Mouse (Mus musculus) 3134 (cell line): Measurements from ENCODE around the gene Rhox2b.
"Not testable (repeated sequence)": the region's sequence is repeated elsewhere in the genome, so short reads cannot be mapped to it uniquely, and the experiment has no call there.

Source experiments
- DNase-seq: peaks from one replicate; pipeline ENCODE4 v3.0.0-alpha.2; 2011; ENCODE audit warnings: low spot score; ENCODE audit not compliant: insufficient read length; ENCODE audit errors: extremely low read depth

Rhox2b gene

DNA sequence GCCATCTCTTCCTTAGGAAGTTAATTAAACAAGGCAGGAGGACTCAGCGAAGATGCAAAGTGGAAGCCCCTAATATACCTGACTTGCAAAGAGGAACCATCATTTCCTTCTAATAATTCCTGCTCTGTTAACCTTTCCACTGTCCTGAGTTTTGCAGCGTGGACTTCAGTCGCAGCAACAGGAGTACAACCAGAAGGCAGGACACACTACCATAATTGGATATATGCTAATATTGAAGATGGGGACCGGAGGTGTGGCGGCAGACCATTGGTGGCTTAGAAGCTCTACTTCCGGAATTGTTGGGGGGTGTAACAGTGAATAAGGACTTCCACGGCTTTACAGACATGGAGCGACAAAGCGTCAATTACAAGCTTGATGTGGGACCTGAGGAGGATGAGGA is at the start of gene Rhox2b:
Gene Rhox2b, plus strand, starts transcription at position 301 of the 400 bp plus-strand sequence.
- DNase-seq, result not testable (repeated sequence)

DNA sequence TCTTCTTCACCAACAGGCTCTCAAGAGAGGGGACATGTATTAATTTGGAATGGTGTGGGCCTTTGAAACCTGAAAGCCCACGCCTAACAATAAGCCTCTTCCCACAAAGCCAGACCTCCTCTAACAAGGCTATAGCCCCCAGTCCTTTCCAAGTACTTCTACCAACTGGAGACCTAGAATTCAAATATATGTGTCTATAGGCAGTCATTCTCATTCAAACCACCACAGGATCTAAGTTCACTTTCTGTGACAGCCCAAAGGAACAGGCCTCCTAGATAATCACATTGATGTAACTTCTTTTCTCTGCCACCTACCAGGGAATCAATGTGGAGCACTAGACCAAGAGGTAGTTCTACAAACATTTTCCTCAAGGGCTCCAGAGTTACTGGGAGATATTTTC is 32.1 kb upstream of the Rhox2b start, which contains the start of gene Rhox3a2:
Gene Rhox3a2, plus strand, starts transcription at position 301 of the 400 bp plus-strand sequence.
- not testable (repeated sequence) for DNase-seq

DNA sequence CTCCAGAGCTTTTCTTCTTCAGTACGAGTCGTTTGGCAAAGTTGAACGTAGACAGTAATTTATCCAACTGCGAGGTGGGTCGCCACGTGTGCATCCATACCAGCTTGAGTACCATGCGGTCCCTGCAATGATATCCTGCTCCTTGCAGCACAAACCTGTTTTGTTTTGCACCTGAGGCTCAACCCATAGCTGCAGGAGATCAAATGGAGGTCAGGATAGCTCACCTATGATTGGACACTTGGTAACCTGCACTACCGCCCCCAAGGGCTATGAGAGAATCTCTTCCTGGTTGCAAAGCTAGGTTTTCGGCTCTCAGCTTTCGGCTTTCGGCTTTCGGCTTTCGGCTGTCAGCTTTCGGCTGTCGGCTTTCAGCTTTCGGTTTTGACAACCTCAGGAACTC is 21.3 kb upstream of the Rhox2b start, which contains the start of gene Rhox4a2:
Gene Rhox4a2, plus strand, starts transcription at position 301 of the 400 bp plus-strand sequence.
- DNase-seq, result not testable (repeated sequence)

DNA sequence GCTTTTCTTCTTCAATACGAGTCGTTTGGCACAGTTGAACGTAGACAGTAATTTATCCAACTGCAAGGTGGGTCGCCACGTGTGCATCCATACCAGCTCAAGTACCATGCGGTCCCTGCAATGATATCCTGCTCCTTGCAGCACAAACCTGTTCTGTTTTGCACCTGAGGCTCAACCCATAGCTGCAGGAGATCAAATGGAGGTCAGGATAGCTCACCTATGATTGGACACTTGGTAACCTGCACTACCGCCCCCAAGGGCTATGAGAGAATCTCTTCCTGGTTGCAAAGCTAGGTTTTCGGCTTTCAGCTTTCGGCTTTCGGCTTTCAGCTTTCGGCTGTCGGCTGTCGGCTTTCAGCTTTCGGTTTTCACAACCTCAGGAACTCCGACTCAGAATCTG is 20.3 kb downstream of the Rhox2b start, which contains the start of gene Rhox4b:
Gene Rhox4b, plus strand, starts transcription at position 301 of the 400 bp plus-strand sequence.
- DNase-seq, result not testable (repeated sequence)

DNA sequence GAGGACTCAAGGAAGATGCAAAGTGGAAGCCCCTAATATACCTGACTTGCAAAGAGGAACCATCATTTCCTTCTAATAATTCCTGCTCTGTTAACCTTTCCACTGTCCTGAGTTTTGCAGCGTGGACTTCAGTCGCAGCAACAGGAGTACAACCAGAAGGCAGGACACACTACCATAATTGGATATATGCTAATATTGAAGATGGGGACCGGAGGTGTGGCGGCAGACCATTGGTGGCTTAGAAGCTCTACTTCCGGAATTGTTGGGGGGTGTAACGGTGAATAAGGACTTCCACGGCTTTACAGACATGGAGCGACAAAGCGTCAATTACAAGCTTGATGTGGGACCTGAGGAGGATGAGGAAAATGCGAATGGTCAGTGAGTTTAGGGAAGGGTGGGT is 41.5 kb downstream of the Rhox2b start, which contains the start of gene Rhox2c:
Gene Rhox2c, plus strand, starts transcription at position 301 of the 400 bp plus-strand sequence.
- not testable (repeated sequence) for DNase-seq

DNA sequence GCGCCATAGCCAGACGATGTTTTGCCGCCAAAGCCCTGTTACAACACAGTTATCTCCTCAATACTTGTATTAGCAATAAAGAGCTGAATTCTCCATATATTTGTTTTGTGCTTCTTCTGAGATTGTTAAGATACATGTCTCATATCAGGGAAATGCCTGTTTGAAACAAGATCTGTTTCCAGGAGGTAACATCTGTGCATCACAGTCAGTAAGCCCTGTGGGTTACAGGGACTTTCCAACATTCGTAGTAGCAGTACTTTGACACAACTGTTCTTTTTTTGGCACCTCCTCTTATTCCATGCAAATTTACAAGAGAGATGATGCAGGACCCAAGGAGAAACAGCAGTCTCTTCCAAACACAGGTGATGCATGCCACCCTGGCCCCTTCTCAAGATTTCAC is 46.4 kb downstream of the Rhox2b start, which contains the start of gene Rhox3c:
Gene Rhox3c, plus strand, starts transcription at position 301 of the 400 bp plus-strand sequence.
- DNase-seq, result not testable (repeated sequence)
